Mouse (Mus musculus): ENCODE data around the gene Rnf121.
A peak's percentile ranks its signal among the peaks of the same experiment; 100 is the strongest.

The Rnf121 gene

GRCm38 (mm10) chr7:101999461-102000151 lies 65.7 kb downstream of the Rnf121 start:
- no peak for DNase-seq (ENCODE audit: low read depth, low spot score)

GRCm38 (mm10) chr7:101998194-101998927 lies 66.9 kb downstream of the Rnf121 start:
- DNase-seq (ENCODE audit: low read depth, low spot score), result peak; percentile 48

DNA sequence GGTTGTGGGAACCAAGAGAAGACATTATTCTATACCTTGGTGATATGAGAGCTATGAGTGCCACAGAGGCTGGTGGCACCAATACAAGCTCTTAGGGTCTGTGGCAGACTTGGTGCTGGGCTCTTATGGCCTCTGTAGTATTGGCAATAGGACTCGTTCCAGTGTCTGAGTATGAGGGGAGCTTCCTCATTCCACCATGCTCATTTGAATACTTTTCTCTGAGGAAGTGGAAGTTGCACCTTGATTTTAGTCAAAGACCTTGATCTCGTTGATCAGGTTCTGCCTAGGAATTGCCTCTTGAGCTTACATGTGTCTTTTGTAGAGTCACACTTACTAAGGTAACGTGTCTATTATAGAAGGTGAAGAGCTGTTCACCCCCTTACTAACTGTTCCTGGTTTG lies 71.0 kb downstream of the Rnf121 start:
- DNase-seq (ENCODE audit: low read depth, low spot score), result no peak

GRCm38 (mm10) chr7:101985081-101985480 lies 80.2 kb downstream of the Rnf121 start:
- DNase-seq (ENCODE audit: low read depth, low spot score), result no peak

DNA sequence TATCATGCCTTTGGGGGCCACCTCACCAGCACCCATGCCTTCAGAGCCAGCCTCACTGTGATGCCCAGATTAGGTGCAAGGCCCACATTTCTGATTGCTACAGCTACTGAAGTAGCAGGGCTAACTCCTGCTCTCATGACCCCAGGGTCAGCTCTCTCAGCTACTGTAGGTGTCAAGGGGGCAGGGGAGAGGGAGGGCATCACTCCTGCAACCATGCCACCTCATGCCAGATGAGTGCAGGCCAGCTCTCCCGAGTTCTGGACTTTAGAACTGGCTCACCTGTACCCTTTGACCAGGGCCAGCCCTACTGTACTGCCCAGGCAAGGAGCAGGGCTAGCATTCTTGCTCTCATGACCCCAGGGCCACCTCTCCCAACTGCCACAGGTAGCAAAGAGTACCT lies 82.5 kb downstream of the Rnf121 start:
- no peak for DNase-seq (ENCODE audit: low read depth, low spot score)

DNA sequence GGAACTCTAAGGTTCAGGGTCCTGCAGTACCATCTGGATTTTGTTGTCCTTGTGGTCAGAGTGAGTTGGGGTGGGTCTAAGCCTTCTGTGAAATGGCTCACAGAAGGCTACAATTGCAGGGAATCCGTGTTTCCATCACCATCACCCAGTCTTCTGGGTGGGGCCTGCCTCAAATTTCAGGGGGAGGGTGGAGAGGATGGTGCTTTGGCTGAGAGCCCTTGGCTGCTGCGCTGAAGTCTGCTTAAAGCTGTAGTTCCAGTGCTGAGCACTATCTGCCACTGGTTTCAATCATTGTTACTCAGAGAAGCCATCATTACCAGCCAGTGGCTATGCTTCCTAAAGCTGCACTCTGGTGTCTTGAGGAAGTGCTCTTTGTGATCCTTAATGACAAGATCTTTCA lies 90.8 kb downstream of the Rnf121 start:
- DNase-seq (ENCODE audit: low read depth, low spot score), result no peak

- no peak for DNase-seq (ENCODE audit: low read depth, low spot score)
These were observed 91.5 kb downstream of the Rnf121 start for GRCm38 (mm10) chr7:101973730-101974129.

GRCm38 (mm10) chr7:101971721-101972120 lies 93.5 kb downstream of the Rnf121 start:
- DNase-seq (ENCODE audit: low read depth, low spot score), result no peak

DNA sequence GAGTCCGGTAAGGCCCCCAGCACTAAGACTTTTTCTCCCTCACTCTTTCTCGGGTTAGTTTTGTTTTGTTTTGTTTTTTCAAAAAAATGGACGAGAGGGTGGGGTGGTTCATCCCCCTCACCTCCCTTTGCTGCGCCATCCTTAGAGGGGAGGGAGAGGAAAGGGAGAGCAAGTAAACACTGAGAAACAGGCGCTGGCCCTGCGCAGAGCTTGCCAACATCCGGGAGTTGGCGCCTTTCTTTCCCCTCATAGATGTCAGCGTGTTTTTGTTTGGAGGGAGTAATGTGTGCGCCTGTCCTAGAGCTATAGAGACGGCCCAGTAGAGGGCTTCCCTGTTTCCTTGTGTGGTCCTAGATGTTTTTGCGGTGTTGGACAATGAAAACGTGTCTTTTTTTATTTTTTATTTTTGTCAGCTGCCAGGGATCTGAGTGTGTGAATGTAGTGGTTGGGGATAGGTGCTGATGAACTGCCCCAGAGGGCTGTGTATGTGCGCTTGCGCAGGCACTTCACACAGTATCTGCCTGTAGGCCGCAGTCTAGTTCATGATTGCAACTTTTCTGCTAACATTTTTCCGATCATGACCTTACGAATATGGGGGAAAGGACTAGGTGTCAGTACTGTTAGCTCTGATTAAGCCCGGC lies 94.3 kb downstream of the Rnf121 start:
- peak; percentile 52 for DNase-seq (ENCODE audit: low read depth, low spot score)

GRCm38 (mm10) chr7:101970429-101970775 lies 94.9 kb downstream of the Rnf121 start:
- peak; percentile 82 for DNase-seq (ENCODE audit: low read depth, low spot score)

DNA sequence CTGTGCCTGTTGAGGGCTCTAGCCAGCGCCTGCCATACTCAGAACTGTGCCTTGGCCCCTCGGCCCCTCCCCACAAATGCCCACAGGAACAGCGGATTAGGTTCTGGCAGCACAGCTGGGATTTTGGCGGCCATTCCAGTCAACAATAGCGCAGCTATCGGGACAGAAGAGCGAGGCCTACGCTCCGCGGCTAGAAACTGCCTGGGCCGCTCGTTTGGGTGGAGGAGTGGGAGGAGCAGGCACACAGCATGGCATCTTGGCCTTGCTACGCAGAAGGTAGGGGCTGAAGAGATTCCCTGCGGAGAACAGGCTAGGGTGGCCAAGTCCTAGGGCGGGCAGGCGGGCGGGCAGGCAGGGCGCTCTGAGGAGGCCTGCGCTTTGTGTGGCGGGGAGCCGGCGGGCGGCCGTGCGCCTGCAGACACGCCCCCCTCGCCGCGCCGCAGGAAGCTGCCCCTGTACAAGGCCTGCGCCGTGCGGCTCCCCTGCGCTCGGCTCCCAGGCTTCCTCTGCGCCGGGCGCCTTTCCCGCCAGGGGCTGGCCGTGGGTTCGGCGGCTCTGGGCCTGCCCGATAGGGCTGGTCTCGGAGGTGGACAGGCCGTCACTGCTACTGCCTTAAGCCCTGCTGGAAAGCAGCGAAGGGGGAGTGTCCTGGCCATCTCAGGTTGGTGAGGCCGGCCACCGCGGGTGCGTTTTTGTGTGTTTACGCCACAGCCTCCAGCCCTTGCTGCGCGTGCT lies 95.4 kb downstream of the Rnf121 start:
- DNase-seq (ENCODE audit: low read depth, low spot score), result peak; percentile 62
